Mouse (Mus musculus) ES-Bruce4 (cell line): Measurements from ENCODE around the gene Ralbp1.

ENCODE experiments used
- CTCF ChIP-seq: IDR thresholded peaks from one replicate; pipeline ENCODE4 v1.8.1; 2011; ENCODE audit warnings: low read depth, low read length
- EP300 ChIP-seq: IDR thresholded peaks from 2 replicates; pipeline ENCODE4 v1.6.1; 2011; ENCODE audit warnings: low read depth, low read length; ENCODE audit not compliant: insufficient read depth
- POLR2A ChIP-seq: IDR thresholded peaks from one replicate; pipeline ENCODE4 v1.8.1; 2011; ENCODE audit warnings: low read length; ENCODE audit not compliant: insufficient read depth

- no peak for TF ChIP-seq EP300
- no peak for TF ChIP-seq POLR2A
- TF ChIP-seq CTCF = no peak
These were observed 48.9 kb downstream of the Ralbp1 start for GRCm38 (mm10) chr17:65836746-65837145.
